Mouse (Mus musculus) MEL (cell line): Measurements from ENCODE around the gene Pnpla2. TPM values are rescaled to one million over a fixed set of nuclear protein-coding genes. Genes with fewer than 3 reads are reported as not detected.

Experiments
- DNase-seq: peaks from one replicate; pipeline ENCODE4 v3.0.0; 2011; ENCODE audit warnings: low read depth, low spot score
- H3K27ac ChIP-seq: 2 replicates; pipeline ENCODE4 v1.5.1; 2012; ENCODE audit warnings: low read depth, mild to moderate bottlenecking, control low read depth, low read length, moderate library complexity; ENCODE audit not compliant: control insufficient read depth
- H3K27me3 ChIP-seq, 2 experiments: fragments of 150-350 bp in 1 of 2; sonication (generic) in 1 of 2; 2 replicates each; pipeline ENCODE4 v1.6.1; 2012; ENCODE audit warnings: low read length in 2 of 2, mild to moderate bottlenecking in 2 of 2, improper control_type of control experiment in 1 of 2, moderate library complexity in 1 of 2; ENCODE audit not compliant: insufficient read depth in 2 of 2, control insufficient read depth in 1 of 2
- H3K36me3 ChIP-seq, 2 experiments: 2 replicates each; pipeline ENCODE4 v1.6.1; 2012 to 2014; ENCODE audit warnings: low read length in 2 of 2, improper control_type of control experiment in 1 of 2, inconsistent platforms in 1 of 2, mild to moderate bottlenecking in 1 of 2; ENCODE audit not compliant: insufficient read depth in 2 of 2, control insufficient read depth in 1 of 2
- H3K4me1 ChIP-seq, 2 experiments: fragments of 150-350 bp in 1 of 2; sonication (generic) in 1 of 2; 2 replicates each; pipeline ENCODE4 v1.6.1; 2012; ENCODE audit warnings: low read length in 2 of 2, improper control_type of control experiment in 1 of 2, mild to moderate bottlenecking in 1 of 2; ENCODE audit not compliant: insufficient read depth in 2 of 2, control insufficient read depth in 1 of 2
- H3K4me3 ChIP-seq, 2 experiments: fragments of 150-350 bp in 1 of 2; sonication (generic) in 1 of 2; 2 replicates each; pipeline ENCODE4 v1.5.1; 2012; ENCODE audit warnings: low read depth in 2 of 2, low read length in 2 of 2, mild to moderate bottlenecking in 2 of 2, moderate library complexity in 2 of 2, control low read depth in 1 of 2, improper control_type of control experiment in 1 of 2; ENCODE audit not compliant: control insufficient read depth in 1 of 2, insufficient read depth in 1 of 2
- H3K79me2 ChIP-seq: 2 replicates; pipeline ENCODE4 v1.6.1; 2012; ENCODE audit warnings: mild to moderate bottlenecking, low read length, moderate library complexity; ENCODE audit not compliant: control insufficient read depth, poor library complexity, insufficient read depth
- H3K9ac ChIP-seq: 2 replicates; pipeline ENCODE4 v1.6.1; 2012; ENCODE audit warnings: low read depth, mild to moderate bottlenecking, control low read depth, low read length, moderate library complexity; ENCODE audit not compliant: control insufficient read depth, poor library complexity, severe bottlenecking
- H3K9me3 ChIP-seq: fragments of 150-350 bp; sonication (generic); replicated peaks from 2 replicates; pipeline ENCODE4 v1.6.1; 2012; ENCODE audit warnings: mild to moderate bottlenecking, low read length, improper control_type of control experiment, moderate library complexity; ENCODE audit not compliant: insufficient read depth
- BHLHE40 ChIP-seq: IDR thresholded peaks from 2 replicates; pipeline ENCODE4 v1.6.1; 2012; ENCODE audit warnings: low read depth, mild to moderate bottlenecking, inconsistent platforms, low read length, improper control_type of control experiment, borderline replicate concordance
- CHD1 ChIP-seq: IDR thresholded peaks from 2 replicates; pipeline ENCODE4 v1.6.1; 2012; ENCODE audit warnings: low read depth, mild to moderate bottlenecking, inconsistent platforms, low read length, improper control_type of control experiment
- CHD2 ChIP-seq: IDR thresholded peaks from 2 replicates; pipeline ENCODE4 v1.6.1; 2011; ENCODE audit warnings: low read length, improper control_type of control experiment
- CTCF ChIP-seq, 3 experiments: IDR thresholded peaks in 2 of 3; conservative IDR thresholded peaks in 1 of 3; 2 replicates each; pipeline ENCODE4 v1.5.1; 2011 to 2012; ENCODE audit warnings: low read length in 3 of 3, low read depth in 2 of 3, mild to moderate bottlenecking in 2 of 3, improper control_type of control experiment in 1 of 3, inconsistent platforms in 1 of 3, mixed read lengths in 1 of 3, moderate library complexity in 1 of 3; ENCODE audit not compliant: control insufficient read depth in 1 of 3, insufficient read depth in 1 of 3, poor library complexity in 1 of 3, severe bottlenecking in 1 of 3
- E2F4 ChIP-seq: IDR thresholded peaks from 2 replicates; pipeline ENCODE4 v1.6.1; 2011; ENCODE audit warnings: low read depth, low read length, improper control_type of control experiment, borderline replicate concordance
- ELF1 ChIP-seq: IDR thresholded peaks from 2 replicates; pipeline ENCODE4 v1.6.1; 2014; ENCODE audit warnings: low read depth, mild to moderate bottlenecking, inconsistent platforms, low read length, improper control_type of control experiment, moderate library complexity
- JUND ChIP-seq: IDR thresholded peaks from 2 replicates; pipeline ENCODE4 v1.6.1; 2011; ENCODE audit warnings: low read depth, mild to moderate bottlenecking, improper control_type of control experiment, low read length
- MAFK ChIP-seq: IDR thresholded peaks from 2 replicates; pipeline ENCODE4 v1.6.1; 2011; ENCODE audit warnings: low read depth, mild to moderate bottlenecking, low read length, improper control_type of control experiment, borderline replicate concordance
- MAZ ChIP-seq: IDR thresholded peaks from 2 replicates; pipeline ENCODE4 v1.6.1; 2012; ENCODE audit warnings: low read depth, mild to moderate bottlenecking, inconsistent platforms, low read length, improper control_type of control experiment
- MXI1 ChIP-seq: IDR thresholded peaks from 2 replicates; pipeline ENCODE4 v1.6.1; 2011; ENCODE audit warnings: mild to moderate bottlenecking, low read depth, low read length, improper control_type of control experiment
- MYC ChIP-seq: IDR thresholded peaks from 2 replicates; pipeline ENCODE4 v1.6.1; 2011; ENCODE audit warnings: low read depth, mild to moderate bottlenecking, low read length, improper control_type of control experiment, moderate library complexity
- POLR2A ChIP-seq, 2 experiments: IDR thresholded peaks; 2 replicates each; pipeline ENCODE4 v1.6.1; 2011 to 2012; ENCODE audit warnings: low read length in 2 of 2, mild to moderate bottlenecking in 2 of 2, control low read depth in 1 of 2, improper control_type of control experiment in 1 of 2, low read depth in 1 of 2, moderate library complexity in 1 of 2; ENCODE audit not compliant: control insufficient read depth in 1 of 2, insufficient read depth in 1 of 2, poor library complexity in 1 of 2
- RAD21 ChIP-seq: IDR thresholded peaks from 2 replicates; pipeline ENCODE4 v1.6.1; 2011; ENCODE audit warnings: mild to moderate bottlenecking, low read depth, low read length, improper control_type of control experiment
- SMC3 ChIP-seq: IDR thresholded peaks from 2 replicates; pipeline ENCODE4 v1.6.1; 2011; ENCODE audit warnings: low read depth, low read length, improper control_type of control experiment
- TAL1 ChIP-seq: IDR thresholded peaks from 2 replicates; pipeline ENCODE4 v1.6.1; 2012; ENCODE audit warnings: mild to moderate bottlenecking, inconsistent platforms, low read length, moderate library complexity, mixed read lengths
- TCF12 ChIP-seq: IDR thresholded peaks from 2 replicates; pipeline ENCODE4 v1.6.1; 2014; ENCODE audit warnings: low read depth, mild to moderate bottlenecking, inconsistent platforms, low read length, improper control_type of control experiment, moderate library complexity
- ZNF384 ChIP-seq: IDR thresholded peaks from 2 replicates; pipeline ENCODE4 v1.6.1; 2012; ENCODE audit warnings: low read depth, mild to moderate bottlenecking, inconsistent platforms, low read length, improper control_type of control experiment
- polyA plus RNA-seq, 2 experiments: library from polyadenylated mRNA; stranded (reverse) in 1 of 2; unstranded in 1 of 2; fragments of >175 nt in 1 of 2; fragments of >200 nt in 1 of 2; gene quantifications; 2 replicates each; pipeline versions ENCODE4 v1.2.1 to v1.2.4; 2012; ENCODE audit warnings: low replicate concordance in 2 of 2, low read depth in 1 of 2; ENCODE audit not compliant: insufficient read length in 2 of 2, insufficient read depth in 1 of 2, missing spikeins in 1 of 2
- total RNA-seq: library from RNA; depleted of rRNA; stranded (reverse); fragments of 300-350 nt; gene quantifications from 2 replicates; pipeline ENCODE4 v1.2.3, GENCODE M21; 2012

Pnpla2 gene
- total and polyA plus RNA-seq, 3 experiments = 8.3 to 38.6 TPM; not detected in 1

DNA sequence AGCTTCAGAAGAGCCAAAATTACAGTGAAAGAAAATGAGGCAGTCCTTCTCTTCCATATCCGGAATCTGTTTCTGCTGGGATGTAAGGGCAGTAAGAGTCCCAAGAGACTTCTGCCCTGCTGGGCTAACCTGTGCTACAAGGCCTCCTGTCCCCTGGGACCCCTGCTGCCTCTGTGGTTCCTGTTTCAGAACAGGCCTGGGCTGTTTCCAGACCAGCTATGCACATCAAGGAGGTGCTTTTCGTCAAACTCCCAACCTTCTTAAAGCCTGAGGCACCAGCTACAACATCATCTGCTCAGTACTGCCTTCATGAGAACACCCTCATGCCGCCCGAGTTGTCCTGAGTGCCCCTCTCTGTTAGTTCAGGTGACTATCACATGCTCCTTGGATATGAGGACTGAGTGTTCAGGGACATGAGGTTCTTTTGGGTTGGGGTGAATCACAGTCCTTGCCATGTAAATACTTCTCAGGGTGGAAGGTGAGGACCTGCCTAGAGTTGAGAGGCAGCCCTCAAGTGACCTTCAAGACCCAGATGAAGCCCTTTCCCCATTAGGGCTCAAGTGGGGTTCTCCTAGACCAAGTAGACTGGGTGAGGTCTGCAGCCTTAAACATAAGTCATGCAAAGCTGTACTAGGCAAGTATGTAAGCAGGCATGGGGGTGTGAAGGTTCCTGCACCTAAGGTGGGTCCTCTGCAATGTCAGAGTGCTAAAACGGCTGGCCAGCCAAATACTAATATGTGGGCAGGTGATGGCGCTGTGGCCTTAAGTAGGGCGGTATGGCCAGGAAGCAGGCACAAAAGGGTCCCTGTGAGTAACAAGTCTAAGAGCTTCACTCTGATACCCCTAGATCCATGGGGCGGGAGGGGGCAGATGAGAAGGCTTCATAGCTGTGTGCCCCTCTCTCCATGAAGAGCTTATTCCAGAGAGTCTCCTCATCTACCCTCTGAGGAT is 37.0 kb upstream of the Pnpla2 start:
- no peak for DNase-seq
- peak overlapping the region in 1 of 2 experiments; percentile 33; a peak in 3 of 4 replicates for H3K4me3 ChIP-seq
- H3K4me1 ChIP-seq = peaks cover 5 to 18% of the 10 kb centered on the region in 2 experiments; a peak in 3 of 4 replicates
- no peaks in the 10 kb centered on the region for H3K27me3 ChIP-seq
- H3K36me3 ChIP-seq = peaks cover 0 to 13% of the 10 kb centered on the region in 2 experiments; a peak in 2 of 4 replicates
- H3K9ac ChIP-seq = peak overlapping the region; percentile 47; the same call in 1 of the 2 replicates
- H3K27ac ChIP-seq = no peak overlapping the region
- peaks cover 4% of the 10 kb centered on the region; the same call in 1 of the 2 replicates for H3K79me2 ChIP-seq
- TF ChIP-seq CTCF (IDR thresholded peaks at IDR 0.05 in 2 of 3, conservative IDR thresholded peaks at IDR 0.05 in 1 of 3; ENCODE audit: control insufficient read depth in 1 of 3, insufficient read depth in 1 of 3, low read depth in 2 of 3, low read length in 3 of 3, poor library complexity in 1 of 3, severe bottlenecking in 1 of 3) (peak in 2 of 3 experiments; percentile 26 to 27; a peak in 2 of 6 replicates), RAD21 (peak; percentile 27), SMC3 (peak; percentile 23; the same call in 1 of the 2 replicates), MYC (no peak)
- H3K9me3 ChIP-seq = no peaks in the 10 kb centered on the region

GRCm38 (mm10) chr7:141418970-141419369 is 36.0 kb upstream of the Pnpla2 start:
- Histone ChIP-seq H3K79me2 (no peaks in the 10 kb centered on the region; the same call in 1 of the 2 replicates), H3K36me3 (peaks cover 0 to 11% of the 10 kb centered on the region in 2 experiments; a peak in 2 of 4 replicates), H3K4me3 (peak overlapping the region; percentile 7 to 33), H3K4me1 (peaks cover 5 to 15% of the 10 kb centered on the region in 2 experiments; a peak in 3 of 4 replicates), H3K27ac (no peak overlapping the region), H3K9me3 (no peaks in the 10 kb centered on the region), H3K9ac (peak overlapping the region; percentile 47), H3K27me3 (no peaks in the 10 kb centered on the region; a peak in 1 of 4 replicates)
- TF ChIP-seq MYC (0 out of 2 replicates have a peak, but pooled peaks have one; percentile 30), BHLHE40 (no peak), JUND (no peak), MXI1 (peak; percentile 46; the same call in 1 of the 2 replicates), TCF12 (no peak), ELF1 (peak; percentile 28; the same call in 1 of the 2 replicates), CHD2 (no peak), TAL1 (0 out of 2 replicates have a peak, but pooled peaks have one; percentile 4), E2F4 (no peak), CHD1 (no peak), RAD21 (no peak), ZNF384 (no peak), POLR2A (IDR thresholded peaks at IDR 0.05; ENCODE audit: control insufficient read depth in 1 of 2, insufficient read depth in 1 of 2, low read depth in 1 of 2, low read length in 2 of 2, poor library complexity in 1 of 2) (no peak), MAZ (no peak), MAFK (no peak)
- DNase-seq = peak; percentile 93
